ENCODE assay signal across 11 mouse cellular contexts in the genomic region with DNA sequence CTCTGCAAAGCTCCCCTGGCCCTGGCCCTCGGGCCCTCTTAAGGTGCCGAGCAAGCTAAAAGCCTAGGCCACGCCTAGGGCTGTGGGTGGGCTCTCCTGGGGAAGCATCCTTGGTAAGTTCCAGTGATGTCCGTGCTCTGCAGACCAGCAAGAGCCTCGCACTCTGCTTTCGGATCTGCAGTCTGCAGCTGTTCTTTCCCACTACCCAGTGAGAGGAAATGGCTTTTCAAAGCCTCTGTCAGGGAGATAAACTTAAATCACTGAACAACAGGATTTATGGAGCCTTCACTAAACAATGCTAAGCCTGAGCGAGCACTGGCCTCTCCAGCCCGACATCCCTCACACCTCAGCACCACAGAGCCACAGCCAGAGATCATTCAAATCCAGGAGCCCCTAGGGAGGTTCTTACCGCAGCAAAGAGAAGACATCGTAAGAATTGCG.
A peak's percentile ranks its signal among the peaks of the same experiment; 100 is the strongest.
DNase-seq lines count a peak whose midpoint lies in the region; ATAC-seq and TF ChIP-seq lines count a peak whose summit lies in the region.
"Had no signal": no experiment of that assay in that cellular context is flagged by ENCODE, and none has a peak within 500 bp of the region (broad histone marks: within the 10 kb centered on the region; RNA-seq: fewer than 3 reads in every experiment).

No protein-coding gene starts in this region.

- no peak for TF ChIP-seq CTCF in Patski (IDR thresholded peaks at IDR 0.05)

- in situ Hi-C loops in Patski (cut with MboI; ENCODE audit: low pct_unique_long_range_greater_than_20kb), result loop anchor here (5.0 to 10.0 kb wide), 3 partner anchors 98 to 321 kb away; partner anchors contain the start of gene Wnt11

- H3K36me3 ChIP-seq in heart, embryonic 13.5 days, result peaks cover 8% of the 10 kb centered on the region
- H3K36me3 ChIP-seq in limb, embryonic 11.5 days (ENCODE audit: control insufficient read depth, insufficient read depth, low read length), result no peaks in the 10 kb centered on the region

- CTCF ChIA-PET in Patski (lab: Charles Lee), result no interaction called here

- H3K27me3 ChIP-seq in heart, embryonic 13.5 days (replicated peaks), result no peaks in the 10 kb centered on the region
- no peaks in the 10 kb centered on the region for H3K27me3 ChIP-seq in Patski
- no peaks in the 10 kb centered on the region for H3K27me3 ChIP-seq in limb, embryonic 11.5 days (ENCODE audit: control insufficient read depth, insufficient read depth, low read length)
- H3K27me3 ChIP-seq: megakaryocyte, embryonic 14.5 days had no signal

- ATAC-seq in heart, embryonic 13.5 days (ENCODE audit: extremely low read depth, insufficient number of reproducible peaks, low FRiP score, low TSS enrichment), result no peak
- peak; percentile 62 for ATAC-seq in Patski
- peak; percentile 51; the same call in 1 of the 2 replicates for ATAC-seq in limb, embryonic 11.5 days (ENCODE audit: insufficient number of reproducible peaks, low FRiP score, low TSS enrichment, low read depth)

- 0 out of 2 replicates have a peak overlapping the region, but pooled peaks have one; percentile 37 for H3K9ac ChIP-seq in heart, embryonic 13.5 days
- no peak overlapping the region; the same call in 1 of the 2 replicates for H3K9ac ChIP-seq in limb, embryonic 11.5 days (ENCODE audit: low read length)

- H3K4me2 ChIP-seq in heart, embryonic 13.5 days, result peak overlapping the region; percentile 34
- H3K4me2 ChIP-seq in limb, embryonic 11.5 days (ENCODE audit: low read depth, severe bottlenecking), result peak overlapping the region; percentile 23; the same call in 1 of the 2 replicates

- no peaks in the 10 kb centered on the region for H3K9me3 ChIP-seq in heart, embryonic 13.5 days
- H3K9me3 ChIP-seq in limb, embryonic 11.5 days (ENCODE audit: control insufficient read depth, low read length), result no peaks in the 10 kb centered on the region
- H3K9me3 ChIP-seq: megakaryocyte, embryonic 14.5 days had no signal

- H3K27ac ChIP-seq in heart, embryonic 13.5 days (replicated peaks), result peak overlapping the region; percentile 16; the same call in 1 of the 2 replicates
- 0 out of 2 replicates have a peak overlapping the region, but pooled peaks have one; percentile 10 for H3K27ac ChIP-seq in limb, embryonic 11.5 days (replicated peaks; ENCODE audit: low read depth, low read length)

- H3K4me3 ChIP-seq in heart, embryonic 13.5 days, result no peak overlapping the region
- no peak overlapping the region for H3K4me3 ChIP-seq in limb, embryonic 11.5 days (ENCODE audit: low read depth, low read length)
- H3K4me3 ChIP-seq: megakaryocyte, embryonic 14.5 days had no signal

- DNase-seq in heart, adult 18-20 months, result no peak
- peak; percentile 77 for DNase-seq in Patski (ENCODE audit: low read depth, low spot score)
- peak; percentile 24 for DNase-seq in forelimb bud, embryonic 11.5 days (ENCODE audit: low read depth, low spot score)
- peak; percentile 49 for DNase-seq in limb, embryonic 11.5 days (ENCODE audit: low spot score)
- no peak for DNase-seq in cerebellum, postnatal 4 days (ENCODE audit: low spot score in 2 of 2)
- no peak for DNase-seq in ovary, postnatal 14 days (ENCODE audit: low spot score)
- DNase-seq in left cerebral cortex, adult 8-10 months (ENCODE audit: low spot score in 2 of 2), result no peak
- DNase-seq: right cerebral cortex, postnatal 14 days; thymus, postnatal 4 days had no signal

- POLR2A ChIA-PET in Patski (lab: Charles Lee), result no interaction called here

- H3K4me1 ChIP-seq in heart, embryonic 13.5 days, result peaks cover 37% of the 10 kb centered on the region
- H3K4me1 ChIP-seq in limb, embryonic 11.5 days (ENCODE audit: control insufficient read depth, insufficient read depth, low read length), result peaks cover 6% of the 10 kb centered on the region; the same call in 1 of the 2 replicates

- 16% methylated on average over 11 of the region's 11 CpGs for WGBS in heart, embryonic 13.5 days
- 2% methylated on average over 11 of the region's 11 CpGs for WGBS in limb, embryonic 11.5 days

Comparison
In these comparisons a context has a peak if more than half of its experiments do, and no peak if none do; other contexts are left out.
1. DNase-seq: peak in Patski (single experiment), forelimb bud, embryonic 11.5 days (single experiment) and limb, embryonic 11.5 days (single experiment); none in heart, adult 18-20 months (0 of 2), cerebellum, postnatal 4 days (0 of 2), ovary, postnatal 14 days (single experiment) and left cerebral cortex, adult 8-10 months (0 of 2).